Mouse (Mus musculus) R1 (cell line): ENCODE measurements at regions not wholly inside any gene's neighbourhood (a gene's known extent, or its start where the extent isn't known, plus 50 kb on each side); places are given as distances from the start of the nearest gene placed in this dataset.
"Not testable (repeated sequence)": the region's sequence is repeated elsewhere in the genome, so short reads cannot be mapped to it uniquely, and the experiment has no call there.

ENCODE experiments used
- DNase-seq: peaks from one replicate; pipeline ENCODE4 v3.0.0-alpha.2; 2018; ENCODE audit warnings: low read depth, low spot score

DNA sequence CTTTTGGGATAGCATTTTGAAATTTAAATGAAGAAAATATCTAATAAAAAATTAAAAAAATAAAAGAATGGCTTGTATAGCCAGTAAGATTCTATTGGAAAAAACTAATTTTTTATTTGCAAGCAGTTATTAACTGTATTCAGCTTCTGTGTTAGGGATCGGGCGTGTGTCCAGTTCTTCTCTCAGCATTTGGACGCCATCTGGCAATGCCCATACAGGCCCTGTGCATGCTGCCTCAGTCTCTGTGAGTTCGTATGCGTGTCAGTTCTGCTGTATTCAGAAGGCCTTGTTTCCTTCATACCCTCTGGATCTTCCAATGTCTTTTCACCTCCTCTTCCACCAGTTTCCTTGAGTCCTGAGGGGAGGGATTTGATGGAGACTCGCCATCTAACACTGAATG lies 123.8 kb upstream of the Nabp1 start:
- DNase-seq: no peak

DNA sequence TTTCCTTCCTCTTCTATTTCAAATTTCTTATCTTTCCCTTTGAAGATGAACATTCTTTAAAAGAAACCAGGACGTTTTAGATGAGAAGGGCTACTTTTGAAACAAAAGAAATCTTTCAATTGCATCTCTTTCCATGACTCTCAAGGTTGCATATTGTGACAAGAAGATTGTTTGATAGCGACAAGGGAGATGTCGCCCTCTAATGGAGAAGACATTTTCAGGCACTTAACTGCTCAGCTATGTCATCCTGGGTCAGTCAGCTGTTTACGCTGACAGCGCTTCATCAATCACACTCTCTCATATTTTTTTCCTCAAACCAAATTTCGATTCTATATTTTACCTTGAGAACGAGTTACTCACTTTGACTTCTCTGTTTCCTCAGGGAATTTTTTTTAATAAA lies 122.2 kb upstream of the Nabp1 start:
- DNase-seq: peak; percentile 56

DNA sequence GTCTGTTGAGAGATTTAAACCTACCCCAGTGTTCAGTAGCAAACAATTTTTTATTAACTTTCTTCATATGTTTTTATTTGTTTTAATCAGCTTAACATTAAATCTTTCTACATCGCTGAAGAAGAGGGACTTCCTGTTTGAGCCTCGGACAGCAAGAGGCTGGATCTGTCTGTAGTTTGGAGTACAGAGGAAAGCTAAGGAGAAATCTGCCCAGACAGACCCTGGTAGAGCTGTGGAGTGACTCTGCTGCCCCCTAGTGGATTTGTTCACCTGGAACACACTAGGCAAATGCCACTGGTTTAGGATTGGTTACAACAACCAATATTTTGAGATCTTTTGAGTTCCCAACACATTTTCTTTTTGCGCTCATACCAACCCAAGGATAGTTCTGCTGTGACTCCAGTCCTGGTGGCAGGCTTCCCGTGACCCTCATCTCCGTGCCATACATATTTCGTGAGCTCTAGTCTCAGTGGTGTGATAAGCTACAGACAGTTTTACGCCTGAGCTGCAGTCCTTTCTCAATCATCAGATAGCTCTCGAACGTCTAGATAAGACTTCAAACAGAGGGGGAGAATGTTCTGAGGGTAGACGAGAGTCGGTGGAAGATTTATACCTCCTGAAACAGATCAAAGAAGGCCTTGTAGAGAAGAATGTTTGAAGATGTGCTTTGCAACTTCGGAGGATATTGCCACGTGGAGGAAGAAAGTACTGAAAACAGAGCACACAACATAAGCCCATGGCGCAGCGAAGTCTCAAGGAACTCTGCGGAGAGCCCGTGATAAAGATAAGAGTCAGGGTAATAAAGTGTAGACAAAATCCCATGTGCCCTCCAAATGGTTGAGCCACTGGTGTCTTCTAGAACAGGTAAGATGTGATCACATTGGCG lies 119.0 kb upstream of the Nabp1 start:
- peak; percentile 83 for DNase-seq

DNA sequence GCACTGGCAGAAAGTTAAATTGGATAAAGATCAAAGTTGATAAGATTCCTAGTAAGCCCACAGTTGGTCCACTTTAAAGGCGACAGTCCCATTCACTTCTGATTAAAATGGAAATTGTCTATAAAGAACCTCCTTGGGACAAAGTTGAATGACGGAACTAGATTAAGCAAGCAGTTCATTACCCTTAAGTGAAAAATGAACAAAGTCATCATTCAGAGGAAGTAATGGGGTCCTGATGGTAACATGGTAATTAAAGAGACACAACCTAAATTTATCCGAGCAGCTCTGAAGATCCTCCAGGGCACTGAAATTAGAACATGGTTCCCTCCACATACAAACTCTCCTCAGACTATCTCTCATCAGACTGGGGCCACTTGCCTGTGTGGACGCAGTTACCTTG lies 116.4 kb upstream of the Nabp1 start:
- no peak for DNase-seq

DNA sequence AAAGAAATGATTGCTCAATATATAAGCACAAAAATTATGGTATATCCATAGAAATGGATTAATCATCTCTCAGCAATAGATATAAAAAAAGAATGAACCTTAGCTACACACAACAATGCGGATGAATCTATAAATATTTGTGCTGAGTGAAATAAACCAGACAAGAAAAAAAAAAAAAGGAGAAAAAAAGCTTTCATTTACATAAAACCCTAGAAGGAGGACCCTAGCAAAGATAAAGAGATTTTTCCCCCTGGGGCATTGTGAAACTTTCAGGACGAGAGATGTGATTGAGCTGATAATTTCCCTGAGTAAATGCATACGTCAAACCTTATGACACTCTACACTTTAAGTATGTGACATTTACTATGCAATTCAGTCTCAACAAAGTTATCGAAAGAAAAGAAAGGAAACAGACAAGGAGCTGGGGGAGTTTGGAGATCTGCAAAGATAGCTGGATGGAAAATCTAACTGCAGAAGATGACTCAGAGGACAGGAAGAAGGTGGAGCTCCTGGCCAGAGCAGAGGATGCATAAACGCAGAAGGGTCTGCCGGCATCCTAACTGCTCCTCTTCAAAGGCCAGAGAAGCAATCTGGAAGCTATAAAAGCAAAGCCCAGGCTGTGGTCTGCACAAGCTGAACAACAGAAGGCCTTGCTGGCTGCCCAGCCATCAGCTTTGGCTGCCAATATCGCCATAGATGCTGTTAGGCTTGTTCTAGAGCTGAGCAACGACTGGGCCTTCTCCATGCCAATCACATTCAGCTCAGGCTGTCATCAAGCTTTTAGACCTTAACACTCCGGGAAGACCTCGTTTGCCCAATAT lies 115.6 kb upstream of the Nabp1 start:
- DNase-seq: no peak

DNA sequence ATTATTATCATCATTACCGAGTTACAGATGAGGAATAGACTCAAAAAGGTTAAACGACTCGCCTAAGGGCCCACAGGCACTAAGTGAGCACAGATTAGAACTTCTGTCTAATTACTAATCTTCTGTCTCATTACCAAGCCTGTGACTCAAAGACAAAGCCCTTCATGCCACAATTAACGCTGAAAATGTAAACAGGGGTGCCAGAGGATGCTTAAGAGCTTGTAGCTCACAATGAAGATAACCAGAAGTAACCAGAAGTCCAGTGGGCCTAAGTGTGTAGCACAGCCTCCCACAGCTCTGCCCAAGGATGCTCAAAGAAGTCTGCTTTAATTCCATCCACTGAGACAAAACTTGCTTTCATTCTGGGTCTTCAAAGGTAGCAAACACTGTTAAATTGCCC lies 113.7 kb upstream of the Nabp1 start:
- no peak for DNase-seq

DNA sequence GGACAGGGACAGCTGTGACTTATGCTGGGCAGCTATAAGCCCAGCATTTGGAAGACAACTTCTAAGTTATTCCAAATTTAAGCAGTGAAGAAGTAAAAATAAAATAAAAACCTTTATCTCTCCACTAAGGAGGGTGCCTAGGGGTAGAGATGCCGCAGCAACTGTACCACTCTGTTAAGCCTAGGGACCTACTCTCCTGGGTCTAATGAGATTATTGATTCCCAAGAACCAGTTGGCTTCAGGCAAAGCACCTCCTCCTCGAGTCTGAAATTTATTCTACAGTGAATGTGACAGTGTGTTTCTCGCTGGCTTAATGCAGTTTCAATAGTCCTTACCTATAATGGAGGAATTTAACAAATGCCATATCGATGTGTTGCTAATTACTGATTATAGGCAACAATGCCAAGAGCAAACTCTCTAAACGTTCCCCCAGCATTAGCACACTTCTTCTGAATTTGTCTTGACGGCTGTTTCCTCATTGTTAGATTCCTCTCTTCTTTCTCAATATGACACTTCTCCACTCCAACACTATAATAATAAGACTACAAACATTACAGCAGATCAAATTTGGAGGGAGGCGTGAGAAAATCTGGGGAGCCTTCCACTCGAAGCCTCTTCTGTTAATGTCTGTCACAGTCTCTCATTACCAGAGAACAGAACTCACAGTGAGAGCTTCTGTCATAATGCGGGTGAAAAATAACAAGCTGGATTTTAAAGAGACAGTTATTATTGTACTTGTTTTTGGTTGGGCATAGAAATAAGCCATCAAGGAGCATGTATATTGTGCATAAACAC lies 112.6 kb upstream of the Nabp1 start:
- no peak for DNase-seq

DNA sequence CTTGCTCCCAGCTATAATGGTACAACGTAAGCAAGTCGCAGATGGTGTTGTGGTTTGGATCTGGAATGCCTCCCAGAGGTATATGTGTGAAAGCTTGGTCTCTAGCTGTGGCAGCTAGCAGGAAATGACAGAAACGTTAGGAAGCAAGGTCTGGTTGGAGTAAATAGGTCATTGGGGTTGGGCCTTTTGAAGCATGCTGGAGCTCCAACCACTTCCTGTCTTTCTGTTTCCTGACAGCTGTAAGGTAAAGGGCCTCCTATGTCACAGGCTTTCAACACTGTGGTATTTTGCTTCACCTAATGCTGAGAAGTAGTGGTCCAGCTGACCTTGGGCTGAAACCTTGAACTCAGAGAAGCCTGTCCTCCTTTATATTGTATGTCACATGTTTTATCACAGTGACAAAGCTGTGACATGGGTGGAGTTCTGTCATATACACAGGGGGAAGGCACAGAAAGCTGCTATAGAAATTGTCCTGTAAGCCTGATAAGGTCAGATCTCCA lies 106.8 kb upstream of the Nabp1 start:
- DNase-seq: no peak

DNA sequence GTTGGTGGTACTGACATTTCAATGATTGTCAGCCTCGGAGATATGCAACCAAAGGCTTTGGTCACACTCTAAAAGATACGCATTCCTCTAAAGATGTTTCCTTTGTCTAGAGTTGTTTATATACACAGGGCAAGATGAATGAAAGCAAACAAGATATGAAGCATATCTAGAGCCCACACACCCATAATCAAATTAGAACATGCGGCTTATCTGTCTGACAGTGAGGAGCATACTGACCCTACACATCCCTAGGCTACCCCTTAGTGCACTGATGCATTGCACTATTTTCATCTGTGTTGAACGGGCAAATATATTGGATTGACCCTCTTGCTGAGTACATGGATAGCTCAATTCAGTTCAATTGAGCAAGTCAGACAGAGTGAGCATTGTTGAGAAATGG lies 105.6 kb upstream of the Nabp1 start:
- no peak for DNase-seq

DNA sequence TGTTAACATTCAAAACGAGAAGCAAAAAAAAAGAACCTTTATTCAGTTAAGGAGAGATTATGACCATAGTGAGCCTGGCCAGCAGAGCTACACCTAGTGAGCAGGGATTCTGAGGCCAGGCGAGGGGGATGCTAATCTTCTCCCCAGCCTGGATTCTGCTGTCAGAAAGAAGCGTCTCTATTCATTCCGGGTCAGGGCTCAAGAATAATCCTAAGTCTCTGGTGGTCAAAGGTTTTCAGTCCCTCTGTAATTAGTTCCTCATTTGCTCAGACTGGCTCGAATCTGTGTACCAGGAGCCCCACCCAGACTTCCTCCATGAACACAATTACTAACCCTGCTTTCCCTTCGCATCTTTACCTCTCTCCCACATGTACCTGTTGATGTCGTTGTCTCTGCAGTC lies 101.8 kb upstream of the Nabp1 start:
- no peak for DNase-seq

DNA sequence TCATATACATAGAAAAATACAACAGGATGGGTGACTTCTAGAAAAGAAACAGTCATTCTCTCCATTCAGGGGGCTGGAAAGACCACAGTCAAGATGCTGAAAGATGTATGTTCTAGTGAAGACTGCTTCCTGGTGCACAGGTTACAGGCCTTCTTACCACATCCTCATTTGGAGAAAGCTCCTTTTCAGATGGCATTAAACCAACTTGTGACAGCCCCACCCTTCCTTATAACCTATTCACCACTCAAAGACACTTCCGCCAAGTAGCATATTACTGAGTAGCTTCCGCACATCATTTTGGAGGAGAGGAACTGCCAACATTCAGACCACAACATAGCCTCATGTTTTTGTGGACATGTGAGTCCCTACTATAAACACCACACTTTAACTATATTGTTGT lies 99.5 kb upstream of the Nabp1 start:
- DNase-seq: no peak

DNA sequence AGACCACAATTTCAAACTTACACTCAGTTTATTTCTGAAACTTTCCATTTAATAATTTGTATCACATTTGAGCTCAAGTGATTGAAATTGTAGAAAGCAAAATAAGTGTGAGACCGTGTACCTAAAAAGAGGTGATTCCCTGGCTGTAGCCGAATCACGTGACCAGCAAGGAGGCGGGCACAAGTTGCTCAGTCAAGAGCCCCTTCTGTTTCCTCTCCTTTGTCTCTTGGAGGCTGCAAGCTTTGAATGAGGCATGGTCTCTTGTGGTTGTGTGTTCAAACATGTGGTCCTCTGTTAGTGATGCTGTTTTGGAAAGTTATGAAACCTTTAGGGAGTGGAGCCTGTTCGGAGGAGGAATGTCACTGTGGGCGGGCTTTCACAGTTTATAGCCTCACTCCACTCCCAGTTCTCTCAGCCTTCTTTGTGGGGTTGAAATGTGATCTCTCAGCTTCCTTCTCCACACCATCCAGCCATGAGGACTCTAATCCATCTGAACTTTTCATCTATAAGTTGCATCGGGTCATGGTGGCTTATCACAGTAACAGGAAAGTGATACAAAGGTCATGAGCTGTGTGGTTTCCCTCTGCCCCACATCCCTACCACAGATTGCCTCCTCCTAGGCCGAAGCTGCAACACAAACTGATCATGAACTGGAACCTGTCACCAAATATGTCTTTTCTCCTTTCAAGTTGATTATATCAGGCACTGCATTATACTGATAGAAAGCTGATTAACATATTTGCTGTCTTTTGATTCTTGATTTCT lies 94.3 kb upstream of the Nabp1 start:
- peak; percentile 44 for DNase-seq

DNA sequence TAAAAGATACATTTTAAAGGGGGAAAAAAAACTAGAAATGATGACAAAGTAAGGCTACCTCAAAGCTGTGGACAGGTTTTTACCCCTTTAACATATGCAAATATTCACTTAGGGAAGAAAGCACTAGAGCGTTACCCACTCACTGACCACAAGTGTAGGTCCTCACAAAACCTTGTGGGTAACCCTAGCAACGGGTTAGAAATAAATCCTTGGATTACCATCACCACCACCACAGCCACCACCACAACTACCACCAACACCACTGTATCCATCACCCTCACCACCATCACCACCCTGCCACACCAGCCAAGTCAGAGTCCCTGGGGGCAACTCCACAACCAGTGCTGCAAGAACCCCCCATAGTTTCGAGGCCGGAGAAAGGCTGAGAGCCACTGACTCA lies 91.4 kb upstream of the Nabp1 start:
- no peak for DNase-seq

DNA sequence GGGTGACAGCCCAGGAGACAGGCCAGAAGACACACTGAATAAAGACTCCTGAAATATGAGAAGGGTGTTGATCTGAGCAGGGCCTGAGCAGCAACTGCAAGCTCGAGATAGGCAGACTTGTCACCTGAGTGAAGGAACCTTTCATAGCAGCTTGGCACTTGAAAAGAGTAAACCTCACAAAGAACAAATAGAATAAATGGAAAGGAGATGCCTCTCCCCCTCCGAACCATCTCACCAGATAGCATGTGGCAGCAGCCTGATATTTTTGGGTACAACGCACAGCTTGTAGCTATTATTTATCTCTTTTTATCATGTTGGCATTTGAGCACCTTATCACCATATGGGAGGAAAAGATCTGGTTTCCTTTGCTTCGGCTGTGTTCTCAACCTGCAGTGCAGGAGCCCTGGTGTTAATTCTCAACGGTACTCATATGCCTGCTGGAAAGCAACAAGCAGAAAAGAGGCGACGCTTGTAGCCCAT lies 88.0 kb upstream of the Nabp1 start:
- DNase-seq: no peak

DNA sequence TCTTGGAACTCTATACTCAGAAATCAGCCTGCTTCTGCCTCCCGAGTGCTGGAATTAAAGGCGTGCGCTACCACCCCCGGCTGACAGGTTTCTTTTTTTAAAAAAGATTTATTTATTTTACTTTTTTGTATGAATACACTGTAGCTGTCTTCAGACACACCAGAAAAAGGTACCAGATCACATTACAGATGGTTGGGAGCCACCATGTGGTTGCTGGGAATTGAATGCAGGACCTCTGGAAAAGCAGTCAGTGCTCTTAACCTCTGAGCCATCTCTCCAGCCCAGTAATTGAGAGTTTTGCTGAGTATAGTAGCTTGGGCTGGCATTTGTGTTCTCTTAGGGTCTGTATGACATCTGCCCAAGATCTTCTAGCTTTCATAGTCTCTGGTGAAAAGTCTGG lies 78.4 kb upstream of the Nabp1 start:
- DNase-seq: not testable (repeated sequence)

DNA sequence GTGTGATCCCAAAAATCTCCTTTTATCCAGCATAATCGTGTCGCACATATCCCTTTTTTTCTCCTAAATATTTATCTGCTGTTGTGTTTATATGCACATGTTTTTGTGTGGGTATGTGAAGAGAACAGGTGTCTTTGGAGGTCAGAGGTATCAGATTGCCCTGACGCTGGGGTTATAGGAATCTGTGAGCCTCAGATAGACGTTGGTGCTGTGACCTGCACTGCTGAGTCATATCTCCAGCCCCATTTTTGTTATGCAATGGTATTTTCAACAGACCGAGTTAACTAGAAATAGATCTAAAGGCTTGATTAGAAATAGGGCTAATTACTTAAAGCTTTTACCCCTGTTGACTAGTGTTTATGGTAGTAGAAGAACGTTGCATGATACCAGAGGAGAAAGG lies 75.5 kb upstream of the Nabp1 start:
- no peak for DNase-seq

DNA sequence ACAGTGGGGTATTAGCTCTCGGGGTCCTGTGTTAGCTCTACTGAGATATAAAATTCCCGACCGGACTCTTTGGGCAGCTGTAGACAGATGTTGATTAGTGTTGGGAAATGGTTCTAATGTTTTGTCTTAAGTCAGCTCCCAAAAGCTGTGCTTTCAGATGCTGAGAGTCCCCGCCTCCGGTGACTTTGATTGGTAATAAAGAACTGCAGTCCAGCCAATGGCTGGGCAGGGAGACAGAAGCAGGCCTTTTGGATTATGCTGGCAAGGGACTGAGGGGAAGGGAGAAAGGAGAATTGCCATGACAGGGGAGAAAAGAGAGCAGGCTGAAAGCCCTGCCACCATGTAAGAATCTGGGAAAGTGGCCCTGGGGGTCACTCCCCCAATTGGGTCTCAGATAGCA lies 73.4 kb upstream of the Nabp1 start:
- DNase-seq: no peak

DNA sequence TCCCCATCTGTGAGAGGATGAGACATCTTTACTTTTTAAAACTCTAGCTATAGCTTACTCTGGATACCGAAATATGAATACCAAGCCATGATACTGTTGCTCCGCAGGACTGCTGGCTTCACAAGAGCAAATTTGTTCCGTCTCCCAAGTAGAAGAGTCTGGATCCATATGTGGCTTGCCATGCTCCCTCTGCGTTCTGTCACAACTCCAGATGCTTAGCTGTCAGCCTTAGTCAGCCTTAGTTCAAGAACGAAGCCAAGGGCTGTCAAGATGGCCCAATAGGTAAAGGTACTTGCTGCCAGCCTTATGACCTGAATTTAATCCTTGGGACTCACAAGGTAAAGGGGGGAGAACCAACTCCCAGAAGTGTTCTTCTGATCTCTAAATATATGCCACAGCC lies 64.6 kb upstream of the Nabp1 start:
- no peak for DNase-seq

DNA sequence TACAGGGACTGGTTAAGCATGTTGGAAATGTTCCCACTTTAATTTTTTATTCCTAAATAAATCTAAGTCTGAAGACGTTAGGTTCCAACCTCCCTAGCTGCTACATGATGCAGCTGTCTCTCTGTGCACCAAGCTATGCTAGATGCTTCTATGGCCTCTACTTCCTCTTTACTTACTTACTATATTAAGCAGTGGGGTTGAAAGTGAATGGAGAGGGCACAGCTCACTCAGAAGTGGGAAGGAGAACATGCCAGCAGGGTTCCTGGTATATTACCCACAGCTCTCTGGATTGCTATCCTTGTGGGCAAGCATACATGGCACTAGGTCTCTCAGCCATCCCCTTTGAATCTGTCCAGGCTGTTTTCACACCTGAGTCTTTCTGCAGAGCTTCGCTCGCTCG lies 61.4 kb upstream of the Nabp1 start:
- no peak for DNase-seq

DNA sequence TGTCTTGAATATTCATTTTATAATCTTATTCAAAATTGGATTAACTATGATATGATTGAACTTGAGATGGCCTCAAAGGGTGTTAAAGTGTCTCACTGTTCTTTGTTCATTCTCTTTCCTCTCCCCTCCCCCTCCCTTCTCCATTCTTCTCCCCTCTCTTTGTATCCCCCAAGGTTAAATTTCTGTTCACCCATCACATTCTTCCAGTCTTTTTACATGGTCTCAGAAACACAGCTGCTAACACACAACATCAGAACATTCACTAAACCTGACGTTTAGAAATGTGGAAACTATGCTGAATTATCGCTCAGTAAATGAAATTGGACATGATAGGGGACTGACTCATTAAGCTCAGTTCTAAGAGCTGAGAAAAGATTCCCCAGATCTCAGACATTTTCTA lies 60.6 kb upstream of the Nabp1 start:
- no peak for DNase-seq

DNA sequence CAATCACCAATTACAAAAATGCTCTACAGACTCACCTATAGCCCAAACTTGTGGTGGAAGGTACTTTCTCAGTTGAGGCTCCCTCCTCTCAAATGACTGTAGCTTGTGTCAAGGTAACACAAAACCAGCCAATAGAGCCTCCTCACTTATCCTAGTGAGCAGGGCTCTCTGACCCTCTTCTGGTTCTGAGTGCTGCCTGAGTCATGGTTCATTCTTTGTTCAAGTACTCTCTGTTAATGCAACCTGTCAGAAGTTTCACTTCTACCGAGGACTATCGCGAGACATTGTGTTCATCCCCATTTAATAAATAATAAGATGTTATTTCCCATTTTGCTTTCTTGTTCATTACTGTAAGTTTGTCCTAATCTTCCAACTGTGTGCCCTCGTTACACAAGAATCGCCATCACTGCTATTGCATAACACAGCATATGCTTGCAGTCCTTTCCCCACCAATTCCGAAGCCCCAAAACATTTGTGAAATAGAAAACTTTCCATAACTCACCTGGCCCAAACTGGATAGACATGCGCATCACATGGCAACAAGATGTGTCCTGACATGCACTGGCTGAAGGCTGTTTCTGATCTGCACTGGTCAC lies 59.6 kb upstream of the Nabp1 start:
- DNase-seq: no peak
